Mouse (Mus musculus) cerebellum, postnatal 36 days (tissue): ENCODE results near the gene Gli3.

Experiments used
- DNase-seq, 2 experiments: peaks; one replicate each; pipeline ENCODE4 v3.0.0; 2021 to 2022; ENCODE audit warnings: mixed read lengths in 2 of 2

Gli3 gene

GRCm38 (mm10) chr13:15561441-15561840, 98.4 kb downstream of the Gli3 start:
- no peak for DNase-seq

GRCm38 (mm10) chr13:15570908-15571568, 108.0 kb downstream of the Gli3 start:
- DNase-seq, result no peak

- no peak for DNase-seq
Observed at GRCm38 (mm10) chr13:15577133-15577917, 114.3 kb downstream of the Gli3 start.

GRCm38 (mm10) chr13:15580458-15580857, 117.4 kb downstream of the Gli3 start:
- DNase-seq, result no peak

GRCm38 (mm10) chr13:15585941-15586340, 122.9 kb downstream of the Gli3 start:
- no peak for DNase-seq

GRCm38 (mm10) chr13:15588278-15589272, 125.5 kb downstream of the Gli3 start:
- DNase-seq, result no peak

GRCm38 (mm10) chr13:15590326-15590933, 127.4 kb downstream of the Gli3 start:
- DNase-seq, result no peak

GRCm38 (mm10) chr13:15596667-15597066, 133.6 kb downstream of the Gli3 start:
- no peak for DNase-seq

GRCm38 (mm10) chr13:15599741-15600140, 136.7 kb downstream of the Gli3 start:
- no peak for DNase-seq

GRCm38 (mm10) chr13:15602161-15602560, 139.1 kb downstream of the Gli3 start:
- no peak for DNase-seq

- DNase-seq, result no peak
Observed at GRCm38 (mm10) chr13:15602677-15603221, 139.7 kb downstream of the Gli3 start.

GRCm38 (mm10) chr13:15604074-15604473, 141.0 kb downstream of the Gli3 start:
- DNase-seq, result no peak

GRCm38 (mm10) chr13:15617423-15617822, 154.4 kb downstream of the Gli3 start:
- no peak for DNase-seq

- no peak for DNase-seq
Observed at GRCm38 (mm10) chr13:15618051-15618692, 155.1 kb downstream of the Gli3 start.

- no peak for DNase-seq
Observed at GRCm38 (mm10) chr13:15621009-15621408, 158.0 kb downstream of the Gli3 start.

- DNase-seq, result no peak
Observed at GRCm38 (mm10) chr13:15624490-15625353, 161.7 kb downstream of the Gli3 start.

- DNase-seq, result no peak
Observed at GRCm38 (mm10) chr13:15641548-15641947, 178.5 kb downstream of the Gli3 start.

GRCm38 (mm10) chr13:15660502-15660901, 197.5 kb downstream of the Gli3 start:
- DNase-seq, result no peak

- no peak for DNase-seq
Observed at GRCm38 (mm10) chr13:15662375-15662774, 199.3 kb downstream of the Gli3 start.

GRCm38 (mm10) chr13:15664580-15665201, 201.7 kb downstream of the Gli3 start:
- no peak for DNase-seq
